Mouse (Mus musculus) embryonic fibroblast, embryonic 13.5 days (primary cell): Measurements from ENCODE around the gene Cd96.

ENCODE experiments used
- CTCF ChIP-seq: IDR thresholded peaks from 2 replicates; pipeline ENCODE4 v1.5.1; 2011; ENCODE audit warnings: mild to moderate bottlenecking, control low read depth, low read length, moderate library complexity, borderline replicate concordance; ENCODE audit not compliant: insufficient read depth
- POLR2A ChIP-seq: IDR thresholded peaks from 2 replicates; pipeline ENCODE4 v1.6.1; 2011; ENCODE audit warnings: low read depth, mild to moderate bottlenecking, control low read depth, low read length, moderate library complexity

- TF ChIP-seq CTCF (no peak), POLR2A (no peak)
These were observed 111.3 kb downstream of the Cd96 start for GRCm38 (mm10) chr16:46008766-46009165.
